Mouse (Mus musculus) gastrocnemius, adult 18-20 months (tissue): ENCODE measurements around the gene Capn9. TPM values are rescaled to one million over a fixed set of nuclear protein-coding genes. Genes with fewer than 3 reads are reported as not detected.
A peak's percentile ranks its signal among the peaks of the same experiment; 100 is the strongest.

Source experiments
- DNase-seq: peaks from one replicate; pipeline ENCODE4 v3.0.0; 2021; ENCODE audit warnings: low spot score
- total RNA-seq, 2 experiments: library from RNA; stranded (reverse); gene quantifications; 2 replicates each; pipeline ENCODE4 v1.2.3; 2021

Gene Capn9
- total RNA-seq, 2 experiments from 2014 or later, result not detected

DNA sequence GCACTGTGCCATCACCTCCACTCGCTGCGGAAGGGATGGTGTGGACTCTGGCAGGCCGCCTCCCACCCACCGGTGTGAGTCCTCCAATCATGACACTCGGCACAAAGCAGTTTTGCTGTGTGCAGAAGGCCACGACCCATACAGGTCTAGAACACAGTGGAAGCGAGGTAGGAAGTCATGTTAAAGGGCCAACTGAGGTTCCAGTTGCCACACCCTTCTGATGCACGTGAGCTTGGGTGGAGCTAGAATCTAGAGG lies 59.3 kb downstream of the Capn9 start:
- DNase-seq, result no peak

- no peak for DNase-seq
Observed at GRCm38 (mm10) chr8:124641599-124641998, 65.7 kb downstream of the Capn9 start.

DNA sequence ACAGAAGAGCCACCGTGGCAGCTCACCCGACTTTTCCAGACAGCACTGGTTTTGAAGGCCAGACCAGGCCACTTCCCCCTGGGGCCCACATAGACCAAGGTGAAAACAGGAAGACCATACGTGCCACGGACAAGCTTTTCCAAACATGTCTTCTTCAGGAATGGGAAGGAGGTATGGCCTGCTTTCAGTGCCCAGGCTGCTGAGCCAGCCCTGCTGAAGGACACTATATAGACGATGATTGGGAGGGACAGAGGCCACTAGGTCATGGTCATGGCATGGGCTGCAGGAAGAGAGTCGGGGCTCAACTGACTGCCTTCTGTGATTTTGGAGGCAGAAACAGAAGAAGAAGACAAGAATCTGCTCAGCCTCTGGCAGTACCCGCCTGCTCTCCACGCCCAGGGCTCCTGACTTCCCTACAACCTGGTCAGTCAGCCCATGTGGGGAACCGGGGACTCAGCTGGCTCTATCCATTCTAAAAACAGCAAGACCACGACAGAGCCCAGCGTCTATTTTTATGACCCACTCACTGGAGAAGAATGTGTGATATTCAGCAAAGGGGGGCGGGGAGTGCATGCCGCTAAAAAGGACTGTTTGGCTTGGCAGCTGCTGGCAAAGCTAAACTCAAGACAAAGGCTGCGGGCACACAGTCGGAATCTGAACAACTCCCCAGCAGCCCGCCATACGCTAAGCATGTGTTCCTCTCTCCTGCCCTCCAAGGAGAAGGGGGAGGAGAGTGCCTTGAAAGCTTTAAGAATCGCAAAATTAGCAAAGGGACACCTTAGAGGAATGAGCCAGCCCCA lies 67.8 kb downstream of the Capn9 start:
- DNase-seq, result peak; percentile 51

DNA sequence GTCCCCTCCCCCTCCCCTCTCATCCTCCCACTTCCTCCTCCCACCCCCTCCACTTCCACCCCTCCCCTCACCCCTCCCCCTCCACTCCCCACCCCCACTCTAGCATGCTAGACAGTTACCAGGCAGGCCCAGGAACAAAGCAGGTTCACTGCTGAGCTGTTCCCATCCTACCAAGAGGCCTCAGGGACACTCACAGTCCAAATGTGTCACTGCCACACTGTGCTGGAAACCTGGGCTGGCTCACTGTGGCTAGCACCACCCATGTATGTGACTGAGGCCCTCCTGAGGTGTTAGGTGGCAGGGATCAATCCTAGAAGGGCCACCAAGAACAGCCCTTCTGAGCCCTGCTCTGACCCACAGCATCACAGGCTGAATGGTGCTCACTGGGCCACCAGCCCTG lies 72.4 kb downstream of the Capn9 start:
- no peak for DNase-seq

GRCm38 (mm10) chr8:124651776-124652175 lies 75.9 kb downstream of the Capn9 start:
- peak; percentile 10 for DNase-seq

DNA sequence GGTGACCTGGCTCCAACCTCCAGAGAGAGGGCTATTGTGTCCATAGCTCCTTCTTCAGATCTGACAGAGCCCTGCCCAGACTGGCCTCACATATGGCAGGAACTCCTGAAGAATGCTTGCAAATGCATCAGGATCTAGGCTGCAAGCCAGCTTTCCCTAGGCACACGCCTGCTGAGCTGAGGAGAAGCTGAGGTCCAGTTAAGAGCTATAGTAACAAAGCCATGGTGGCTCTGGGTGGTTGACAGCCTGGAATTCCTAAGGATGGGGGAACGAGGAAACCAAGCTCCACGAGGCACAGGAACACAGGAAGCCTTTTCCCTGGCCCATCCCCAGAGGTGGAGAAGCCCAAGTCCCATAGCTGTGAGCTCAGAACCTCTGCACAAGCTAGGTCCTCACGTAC lies 76.6 kb downstream of the Capn9 start:
- no peak for DNase-seq

- no peak for DNase-seq
Observed at GRCm38 (mm10) chr8:124653568-124654475, 77.9 kb downstream of the Capn9 start.

DNA sequence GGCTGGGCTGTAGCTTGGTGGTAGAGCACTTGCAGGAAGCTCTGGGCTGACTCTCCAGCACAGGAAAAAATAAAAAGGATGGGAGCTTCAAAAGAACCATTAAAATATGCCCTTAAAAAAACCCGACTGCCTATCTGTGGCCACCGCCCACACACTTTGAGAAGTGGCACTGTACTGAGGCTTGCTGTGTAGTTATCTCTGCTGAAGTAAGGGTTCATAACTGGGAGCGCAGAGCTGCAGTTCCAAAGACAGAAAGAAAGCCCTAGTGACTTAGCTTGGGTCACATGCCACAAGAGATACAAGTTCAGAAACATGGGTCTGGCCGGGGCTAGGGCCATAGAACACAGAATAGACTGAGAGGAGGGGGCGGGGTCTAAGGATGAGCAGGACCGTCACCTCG lies 82.0 kb downstream of the Capn9 start:
- DNase-seq, result no peak

- peak; percentile 34 for DNase-seq
Observed at GRCm38 (mm10) chr8:124658415-124658814, 82.5 kb downstream of the Capn9 start.

DNA sequence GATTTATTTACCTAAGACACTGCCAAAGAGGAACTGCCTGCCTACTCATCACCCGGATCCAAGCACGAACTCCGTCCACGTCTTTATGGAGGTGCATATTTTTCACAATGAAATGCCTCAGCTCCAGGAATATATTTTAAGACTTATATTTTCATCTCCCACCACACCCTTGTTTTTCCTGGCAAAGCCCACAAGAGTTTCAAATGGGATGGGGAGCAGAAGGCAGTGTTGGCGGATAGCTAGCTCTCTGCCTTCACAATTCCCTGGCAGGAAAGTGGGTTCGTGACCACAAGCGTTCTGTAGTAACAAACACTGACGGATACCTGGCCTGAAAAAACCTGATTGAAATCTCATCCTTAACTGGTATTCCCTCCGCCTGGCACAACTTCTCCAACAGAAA lies 85.9 kb downstream of the Capn9 start:
- peak; percentile 19 for DNase-seq

GRCm38 (mm10) chr8:124662446-124663111 lies 86.7 kb downstream of the Capn9 start:
- DNase-seq, result no peak

- peak; percentile 89 for DNase-seq
Observed at GRCm38 (mm10) chr8:124663112-124663873, 87.4 kb downstream of the Capn9 start, which contains the start of gene 2310022B05Rik. Gene 2310022B05Rik (minus strand): TSS chr8:124663369.

GRCm38 (mm10) chr8:124663874-124664230 lies 87.9 kb downstream of the Capn9 start:
- DNase-seq, result no peak

- DNase-seq, result no peak
Observed at GRCm38 (mm10) chr8:124664414-124664813, 88.5 kb downstream of the Capn9 start.

Other genes starting within 250 kb of the Capn9 start
- under 1 TPM; 0.07 to 0.40 TPM for gene Pgbd5, start 136.5 kb upstream of the Capn9 start, total RNA-seq
- 10 to 100 TPM; 18.2 to 20.3 TPM for gene Cog2, start 55.3 kb upstream of the Capn9 start, total RNA-seq
- gene Agt, start 6.4 kb upstream of the Capn9 start, total RNA-seq, result 10 to 100 TPM; 12.5 to 14.3 TPM
- gene 2310022B05Rik, start 87.3 kb downstream of the Capn9 start, total RNA-seq, result 10 to 100 TPM; 10.0 to 15.7 TPM
- gene Ttc13, start 145.9 kb downstream of the Capn9 start, total RNA-seq, result 10 to 100 TPM; 17.1 to 20.6 TPM
- gene Arv1, start 146.0 kb downstream of the Capn9 start, total RNA-seq, result 1 to 10 TPM; 2.6 to 3.1 TPM
- gene Fam89a, start 175.7 kb downstream of the Capn9 start, total RNA-seq, result 1 to 10 TPM in 1 of 2 experiments, under 1 TPM in 1; 0.62 to 1.5 TPM
- under 1 TPM; 0.05 to 0.21 TPM for gene Trim67, start 217.0 kb downstream of the Capn9 start, total RNA-seq